Mouse (Mus musculus) midbrain, embryonic 10.5 days (tissue): ENCODE data around the gene Arl8b. TPM values are rescaled to one million over a fixed set of nuclear protein-coding genes. Genes with fewer than 3 reads are reported as not detected.

Experiments
- DNase-seq: peaks from one replicate; pipeline ENCODE4 v3.0.0-alpha.2; 2017; ENCODE audit warnings: low spot score
- H3K27ac ChIP-seq: fragments of 300-500 bp; sonication (generic); replicated peaks from 2 replicates; pipeline ENCODE4 v1.5.1; 2016; ENCODE audit warnings: mild to moderate bottlenecking
- H3K27me3 ChIP-seq: fragments of 300-500 bp; sonication (generic); 2 replicates; pipeline ENCODE4 v1.6.1; 2016; ENCODE audit warnings: low read depth, mild to moderate bottlenecking; ENCODE audit not compliant: poor library complexity, severe bottlenecking
- H3K36me3 ChIP-seq: fragments of 300-500 bp; sonication (generic); 2 replicates; pipeline ENCODE4 v1.6.1; 2016; ENCODE audit warnings: mild to moderate bottlenecking, moderate library complexity
- H3K4me1 ChIP-seq: fragments of 300-500 bp; sonication (generic); 2 replicates; pipeline ENCODE4 v1.6.1; 2016
- H3K4me3 ChIP-seq: fragments of 300-500 bp; sonication (generic); 2 replicates; pipeline ENCODE4 v1.5.1; 2016; ENCODE audit warnings: mild to moderate bottlenecking, moderate library complexity
- H3K9me3 ChIP-seq: fragments of 300-500 bp; sonication (generic); replicated peaks from 2 replicates; pipeline ENCODE4 v1.6.1; 2016; ENCODE audit warnings: mild to moderate bottlenecking
- WGBS: fragments of 180-500 bp; shearing (Covaris S2); methylation state at CpG from one replicate; pipeline ENCODE4 v1.1.7; 2016; 5-methylcytosine and 5-hydroxymethylcytosine counted together
- polyA plus RNA-seq: library from polyadenylated mRNA; unstranded; fragments of >200 nt; fragmentation: Nextera tagmentation; extraction: Ambion mirVana; gene quantifications from 2 replicates; pipeline ENCODE4 v1.2.1, GENCODE M21; 2016

Gene Arl8b
- polyA plus RNA-seq, 1 experiment from 2014 or later = 67.4 TPM

DNA sequence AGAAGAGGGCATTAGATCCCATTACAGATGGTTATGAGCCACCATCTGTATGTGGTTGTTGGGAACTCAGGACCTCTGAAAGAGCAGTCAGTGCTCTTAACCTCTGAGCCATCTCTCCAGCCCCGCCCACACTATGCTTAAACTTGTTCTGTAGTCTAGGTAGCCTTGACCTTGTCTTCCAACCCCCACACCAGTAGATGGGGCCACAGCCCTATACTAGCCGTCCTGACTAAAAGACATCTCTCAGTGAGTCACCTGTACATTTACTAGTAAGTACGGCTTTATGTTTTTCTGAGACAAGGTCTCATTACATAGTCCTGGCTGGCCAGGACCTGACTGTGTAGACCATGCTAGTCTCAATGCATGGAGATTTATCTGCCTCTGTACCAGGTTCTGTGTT is 12.0 kb upstream of the Arl8b start:
- 88% methylated on average over 3 of the region's 3 CpGs for WGBS
- Histone ChIP-seq H3K4me1 (no peaks in the 10 kb centered on the region), H3K9me3 (no peaks in the 10 kb centered on the region), H3K27ac (no peak overlapping the region), H3K4me3 (no peak overlapping the region), H3K36me3 (no peaks in the 10 kb centered on the region), H3K27me3 (no peaks in the 10 kb centered on the region)
- DNase-seq = no peak

DNA sequence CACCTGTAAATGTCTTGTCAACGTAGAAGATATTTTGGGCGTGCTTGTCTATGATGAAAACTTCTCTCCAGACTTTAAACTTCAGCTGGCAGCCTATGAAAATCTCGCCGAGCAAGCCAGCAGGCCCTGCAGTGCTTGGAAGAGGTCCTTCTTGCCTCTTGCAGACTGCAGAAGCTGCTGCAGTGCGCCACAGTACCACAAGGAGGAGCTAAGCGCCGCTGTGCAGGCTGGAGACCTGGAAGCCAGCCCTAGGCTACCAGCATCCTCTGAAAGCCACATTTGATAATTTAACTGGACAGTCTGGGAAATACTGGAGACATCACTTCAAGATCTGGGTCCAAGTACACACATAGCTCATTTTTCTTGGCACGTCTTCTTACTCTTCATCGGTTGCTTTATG is 10.0 kb upstream of the Arl8b start:
- WGBS = 18% methylated on average over 9 of the region's 9 CpGs
- no peaks in the 10 kb centered on the region for H3K36me3 ChIP-seq

DNA sequence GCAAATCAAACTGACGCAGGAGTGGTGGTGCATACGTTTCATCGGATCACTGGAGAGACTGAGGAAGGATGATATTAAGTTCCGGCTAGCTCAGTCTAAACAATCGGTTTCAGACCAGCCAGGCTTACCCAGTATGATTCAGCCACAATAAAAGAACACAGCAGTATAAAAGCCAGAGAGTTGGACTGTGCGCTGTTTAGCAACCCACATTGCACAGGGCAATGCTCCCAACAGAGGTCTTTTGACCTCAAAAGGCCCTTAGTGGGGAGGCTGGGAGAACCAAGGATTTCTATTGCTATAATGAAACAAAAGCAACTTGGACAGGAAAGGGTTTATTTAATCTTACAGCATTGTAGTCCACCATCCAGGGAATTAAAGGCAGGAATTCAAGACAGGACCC is 9.4 kb upstream of the Arl8b start:
- H3K4me3 ChIP-seq = no peak overlapping the region
- H3K27me3 ChIP-seq = no peaks in the 10 kb centered on the region
- no peaks in the 10 kb centered on the region for H3K36me3 ChIP-seq
- H3K4me1 ChIP-seq = no peaks in the 10 kb centered on the region
- WGBS = 92% methylated on average over 6 of the region's 6 CpGs
- no peaks in the 10 kb centered on the region for H3K9me3 ChIP-seq
- DNase-seq = no peak
- no peak overlapping the region for H3K27ac ChIP-seq

More for the DNA sequence above, 10.0 kb upstream of the Arl8b start:
- Histone ChIP-seq H3K4me1 (no peaks in the 10 kb centered on the region), H3K9me3 (no peaks in the 10 kb centered on the region), H3K4me3 (no peak overlapping the region), H3K27me3 (no peaks in the 10 kb centered on the region), H3K27ac (no peak overlapping the region)
- peak; percentile 77 for DNase-seq

DNA sequence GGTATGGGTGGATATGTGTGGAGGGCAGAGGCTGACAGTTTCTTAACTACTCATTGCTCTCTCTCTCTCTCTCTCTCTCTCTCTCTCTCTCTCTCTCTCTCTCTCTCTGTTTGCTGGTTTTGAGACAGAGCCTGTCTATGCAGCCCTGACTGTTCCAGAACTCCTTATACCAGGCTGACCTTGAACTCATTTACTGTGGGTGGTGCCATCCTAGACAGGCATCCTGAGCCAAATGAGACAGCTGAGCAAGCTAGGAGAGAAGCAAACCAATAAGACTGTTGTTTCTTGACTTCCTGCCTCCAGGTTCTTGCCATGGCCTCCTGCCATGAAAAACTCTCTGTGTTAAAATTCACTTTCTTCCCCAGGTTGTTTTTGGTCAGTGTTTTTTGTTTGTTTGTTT is 6.6 kb upstream of the Arl8b start:
- H3K4me1 ChIP-seq = no peaks in the 10 kb centered on the region
- H3K36me3 ChIP-seq = no peaks in the 10 kb centered on the region
- DNase-seq = no peak
- no peaks in the 10 kb centered on the region for H3K9me3 ChIP-seq
- H3K27ac ChIP-seq = no peak overlapping the region
- H3K27me3 ChIP-seq = no peaks in the 10 kb centered on the region
- no peak overlapping the region for H3K4me3 ChIP-seq

DNA sequence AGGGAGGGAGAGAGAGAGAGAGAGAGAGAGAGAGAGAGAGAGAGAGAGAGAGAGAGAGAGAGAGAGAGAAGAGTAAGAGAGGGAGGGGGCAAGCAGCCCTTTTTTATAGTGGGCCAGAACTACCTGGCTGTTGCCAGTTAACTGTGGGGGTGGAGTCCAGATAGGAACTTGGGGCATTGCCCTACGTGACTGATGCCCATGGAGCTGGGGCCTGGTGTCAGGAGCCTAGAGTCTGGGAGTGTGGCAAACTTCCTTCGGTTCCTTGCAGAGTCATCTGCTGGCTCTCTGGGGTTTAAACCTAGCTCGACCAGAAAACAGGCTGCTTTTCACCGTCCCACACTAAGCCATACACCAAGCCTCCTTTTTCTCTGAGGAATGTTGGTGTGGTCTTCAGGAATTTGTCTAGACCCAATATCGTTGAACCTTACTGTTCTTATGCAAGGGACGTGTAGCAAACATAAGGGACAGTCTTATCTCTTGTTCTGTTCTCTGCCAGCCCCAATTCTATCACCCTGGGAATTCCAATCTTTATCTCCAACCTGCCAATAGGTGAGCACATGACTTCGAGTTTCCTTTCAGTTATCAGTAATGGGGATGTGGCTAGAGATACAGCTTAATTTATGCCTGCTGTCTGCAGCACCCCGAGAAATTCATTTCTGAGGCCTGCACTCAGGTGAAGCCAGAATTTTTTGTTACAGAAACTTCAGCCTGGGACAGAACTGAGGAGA is 5.2 kb upstream of the Arl8b start:
- H3K4me3 ChIP-seq = no peak overlapping the region
- no peak overlapping the region for H3K27ac ChIP-seq
- WGBS = 79% methylated on average over 8 of the region's 8 CpGs
- DNase-seq = no peak
- no peaks in the 10 kb centered on the region for H3K4me1 ChIP-seq
- H3K27me3 ChIP-seq = no peaks in the 10 kb centered on the region
- no peaks in the 10 kb centered on the region for H3K36me3 ChIP-seq
- no peaks in the 10 kb centered on the region for H3K9me3 ChIP-seq

DNA sequence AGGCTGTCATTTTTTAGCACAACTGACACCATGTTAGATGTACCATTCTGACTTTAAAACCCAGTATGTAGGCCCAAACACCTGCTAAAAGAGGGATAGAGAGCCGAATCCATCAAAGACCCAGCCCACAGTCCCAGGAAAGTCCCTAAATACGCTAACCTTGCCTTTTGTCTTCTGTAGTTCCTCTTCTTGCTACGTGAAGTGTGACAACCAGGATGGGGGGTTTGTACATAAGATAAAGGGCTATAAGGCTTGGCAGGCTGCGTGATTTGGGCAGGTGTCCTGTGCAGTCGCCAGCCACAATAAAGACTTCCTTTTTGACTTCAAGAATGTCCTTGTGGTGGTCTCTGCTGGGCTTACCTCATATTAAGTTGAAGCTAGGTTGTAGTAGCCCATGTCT is 4.5 kb upstream of the Arl8b start:
- no peak overlapping the region for H3K4me3 ChIP-seq
- H3K9me3 ChIP-seq = no peaks in the 10 kb centered on the region
- H3K27ac ChIP-seq = no peak overlapping the region
- no peaks in the 10 kb centered on the region for H3K4me1 ChIP-seq
- no peaks in the 10 kb centered on the region for H3K27me3 ChIP-seq
- 81% methylated on average over 5 of the region's 5 CpGs for WGBS
- no peaks in the 10 kb centered on the region for H3K36me3 ChIP-seq
- DNase-seq = no peak

DNA sequence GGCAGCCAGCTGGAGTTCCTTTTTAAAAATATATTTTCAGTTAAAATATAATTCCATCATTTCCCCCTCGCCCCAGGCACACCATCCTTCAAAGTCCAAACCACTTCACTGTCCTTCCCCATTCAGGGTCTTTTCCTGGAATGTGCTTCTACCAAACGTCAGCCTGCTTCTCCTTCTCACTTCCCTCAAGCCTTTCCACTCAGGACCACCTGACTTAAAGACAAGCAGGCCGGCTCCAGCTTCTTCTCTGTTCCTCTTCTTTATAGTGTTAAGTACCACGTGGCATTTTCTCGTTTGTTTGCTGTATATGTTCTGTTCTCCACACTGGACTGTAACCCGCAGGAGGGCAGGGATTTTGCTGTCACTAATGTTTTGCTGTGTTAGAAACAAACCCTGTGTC is 1.0 kb upstream of the Arl8b start:
- no peak overlapping the region for H3K4me3 ChIP-seq
- H3K27me3 ChIP-seq = no peaks in the 10 kb centered on the region
- peaks cover 15% of the 10 kb centered on the region for H3K4me1 ChIP-seq
- WGBS = 75% methylated on average over 6 of the region's 6 CpGs
- no peaks in the 10 kb centered on the region for H3K36me3 ChIP-seq
- H3K27ac ChIP-seq = no peak overlapping the region
- no peak for DNase-seq
- H3K9me3 ChIP-seq = no peaks in the 10 kb centered on the region

DNA sequence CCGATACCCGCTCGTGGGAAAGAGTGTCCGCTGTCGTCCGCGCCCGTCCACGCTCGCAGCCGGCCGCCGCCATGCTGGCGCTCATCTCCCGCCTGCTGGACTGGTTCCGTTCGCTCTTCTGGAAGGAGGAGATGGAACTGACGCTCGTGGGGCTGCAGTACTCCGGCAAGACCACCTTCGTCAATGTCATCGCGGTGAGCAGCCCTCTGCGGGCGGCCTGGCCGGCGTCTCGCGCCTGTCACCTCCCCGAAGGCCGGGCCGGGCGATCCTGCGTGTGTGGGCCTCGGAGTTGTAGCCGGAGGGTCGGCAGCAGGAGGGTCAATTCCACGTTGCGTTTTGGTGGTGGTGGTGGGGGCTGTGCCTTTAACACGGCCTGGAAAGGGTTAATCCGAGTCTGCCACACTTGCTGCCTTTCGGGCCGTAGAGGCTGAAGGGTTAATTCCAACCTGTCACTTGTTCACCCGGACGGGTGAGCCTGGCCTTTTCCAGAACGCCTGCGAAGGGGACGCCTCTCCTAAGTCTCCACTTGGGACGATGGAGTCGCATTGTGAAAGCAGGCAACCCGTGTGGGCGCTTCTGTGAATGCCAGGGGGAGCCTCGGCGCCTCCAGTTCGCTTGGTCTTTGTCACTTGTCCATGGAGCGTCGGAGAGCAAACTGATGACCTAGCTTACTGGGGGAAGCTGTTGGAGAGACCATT is 434 bp downstream of the Arl8b start:
- under 1% methylated on average over 57 of the region's 57 CpGs for WGBS
- no peaks in the 10 kb centered on the region for H3K36me3 ChIP-seq
- H3K4me1 ChIP-seq = peaks cover 15% of the 10 kb centered on the region
- no peaks in the 10 kb centered on the region for H3K27me3 ChIP-seq
- no peaks in the 10 kb centered on the region for H3K9me3 ChIP-seq
- peak overlapping the region; percentile 98 for H3K4me3 ChIP-seq
- peak overlapping the region; percentile 91 for H3K27ac ChIP-seq
- no peak for DNase-seq

DNA sequence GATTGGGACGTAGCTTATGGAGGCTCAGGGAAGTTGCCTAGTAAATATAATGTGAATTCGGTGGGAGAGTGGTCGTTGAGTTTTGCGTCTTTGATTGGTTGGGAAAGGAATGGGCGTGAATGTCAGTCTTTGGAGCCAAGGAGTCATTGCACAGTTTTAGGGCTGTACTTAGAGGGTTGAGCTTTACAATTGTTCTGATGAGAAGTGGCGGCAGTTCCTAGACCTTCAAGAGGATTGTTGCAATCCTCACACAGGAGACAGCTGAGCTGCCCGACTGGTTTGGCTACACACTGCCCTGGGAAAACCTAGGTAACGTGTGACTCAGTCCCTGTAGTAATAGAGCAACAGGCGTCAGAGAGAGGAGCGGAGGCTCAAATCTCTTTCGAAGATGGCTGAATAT is 1.2 kb downstream of the Arl8b start:
- Histone ChIP-seq H3K27me3 (no peaks in the 10 kb centered on the region), H3K4me3 (peak overlapping the region; percentile 98), H3K9me3 (no peaks in the 10 kb centered on the region), H3K36me3 (no peaks in the 10 kb centered on the region), H3K27ac (peak overlapping the region; percentile 91; the same call in 1 of the 2 replicates), H3K4me1 (peaks cover 15% of the 10 kb centered on the region)
- no peak for DNase-seq
- whole genome bisulfite sequencing = 50% methylated on average over 11 of the region's 11 CpGs

DNA sequence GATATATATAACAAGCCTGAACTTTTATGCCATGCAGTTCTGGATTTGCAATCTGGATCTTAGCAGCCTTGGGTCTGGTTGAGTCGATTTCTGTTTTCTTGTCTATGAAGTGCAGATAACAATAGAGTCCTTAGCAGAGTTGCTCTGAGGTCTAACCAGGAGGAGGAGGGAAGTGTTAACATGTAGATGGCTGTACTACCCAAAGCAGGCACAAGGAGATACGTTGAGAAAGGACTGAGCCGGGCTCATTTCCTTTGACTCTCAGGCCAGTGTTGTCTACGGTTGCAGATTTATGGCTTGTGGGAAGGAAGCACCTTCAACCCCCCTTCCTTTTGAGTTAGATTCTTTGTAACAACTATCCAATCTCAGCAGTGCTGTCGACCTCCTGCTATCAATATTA is 1.9 kb downstream of the Arl8b start:
- Histone ChIP-seq H3K36me3 (no peaks in the 10 kb centered on the region), H3K9me3 (no peaks in the 10 kb centered on the region), H3K27me3 (no peaks in the 10 kb centered on the region), H3K4me1 (peaks cover 15% of the 10 kb centered on the region), H3K27ac (no peak overlapping the region), H3K4me3 (peak overlapping the region; percentile 98)
- WGBS = 81% methylated on average over 5 of the region's 5 CpGs
- DNase-seq = no peak

DNA sequence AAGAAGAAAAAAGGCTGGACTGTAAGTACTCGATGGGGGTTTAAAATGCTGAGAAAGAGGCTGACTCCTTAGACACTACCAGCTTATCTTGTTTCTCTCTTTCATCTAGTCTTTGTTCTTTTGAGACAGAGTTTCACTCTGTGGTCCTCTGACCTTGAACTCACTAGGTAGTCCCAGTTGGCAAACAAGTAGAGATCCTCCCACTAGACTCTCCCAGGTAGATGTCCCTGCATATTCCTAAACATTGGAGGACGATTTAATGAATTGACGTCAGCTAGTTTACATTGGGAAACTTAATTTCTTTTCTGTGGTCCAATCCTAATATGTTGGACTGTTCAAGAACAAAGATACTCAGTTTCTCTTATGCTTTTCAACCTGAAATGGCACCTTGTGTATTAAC is 2.7 kb downstream of the Arl8b start:
- H3K4me3 ChIP-seq = no peak overlapping the region
- no peaks in the 10 kb centered on the region for H3K9me3 ChIP-seq
- WGBS = 90% methylated on average over 3 of the region's 3 CpGs
- H3K27me3 ChIP-seq = no peaks in the 10 kb centered on the region
- DNase-seq = no peak
- H3K36me3 ChIP-seq = no peaks in the 10 kb centered on the region
- peaks cover 15% of the 10 kb centered on the region for H3K4me1 ChIP-seq
- H3K27ac ChIP-seq = no peak overlapping the region

DNA sequence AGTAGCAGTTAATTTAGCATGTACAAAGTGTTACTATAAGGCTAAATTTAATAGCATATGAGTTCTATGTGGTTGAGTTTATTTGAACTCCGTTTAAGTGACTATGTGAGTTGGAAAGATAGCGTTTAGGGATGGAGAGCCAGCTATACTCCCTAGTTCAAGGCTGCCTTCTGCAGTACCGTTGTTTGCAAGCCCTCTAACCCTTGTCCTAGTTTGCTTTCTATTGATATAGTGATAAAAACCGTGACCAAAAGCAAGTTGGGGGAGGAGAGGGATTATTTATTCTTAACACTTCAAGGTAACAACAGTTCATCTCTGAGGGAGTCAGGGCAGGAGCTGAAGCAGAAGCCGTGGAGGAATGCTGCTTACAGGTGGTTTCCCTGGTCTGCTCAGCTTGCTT is 8.6 kb downstream of the Arl8b start:
- Histone ChIP-seq H3K27me3 (no peaks in the 10 kb centered on the region), H3K4me1 (peaks cover 3% of the 10 kb centered on the region), H3K27ac (no peak overlapping the region), H3K4me3 (no peak overlapping the region), H3K36me3 (no peaks in the 10 kb centered on the region), H3K9me3 (no peaks in the 10 kb centered on the region)
- WGBS = 88% methylated on average over 5 of the region's 5 CpGs
- DNase-seq = no peak

DNA sequence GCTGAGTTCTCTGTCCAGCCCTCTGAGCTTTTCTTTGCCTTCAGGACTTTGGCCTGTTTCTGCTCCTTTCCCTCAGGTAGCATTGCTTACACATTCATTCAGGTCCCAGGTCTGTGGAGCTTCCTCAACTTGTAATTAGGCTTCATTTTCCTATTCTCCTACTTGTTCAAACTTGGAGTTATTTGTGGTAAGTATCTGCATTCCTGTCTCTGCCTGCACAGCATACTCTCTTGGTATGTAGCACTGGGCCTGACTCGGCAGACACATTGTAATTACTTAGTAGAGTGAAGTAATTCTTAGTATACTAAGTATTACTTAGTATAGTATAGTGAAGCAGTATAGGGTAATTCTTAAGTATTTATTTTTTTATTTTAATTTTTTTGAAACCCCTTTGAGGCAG is 13.0 kb downstream of the Arl8b start:
- WGBS = 90% methylated on average over 1 of the region's 1 CpGs
- Histone ChIP-seq H3K27ac (no peak overlapping the region), H3K9me3 (no peaks in the 10 kb centered on the region), H3K4me3 (no peak overlapping the region), H3K27me3 (no peaks in the 10 kb centered on the region), H3K4me1 (peaks cover 8% of the 10 kb centered on the region), H3K36me3 (no peaks in the 10 kb centered on the region)
- no peak for DNase-seq
